Mouse (Mus musculus) stomach, postnatal 0 days (tissue): Measurements from ENCODE around the gene Cep83.

Experiments used
- CTCF ChIP-seq: IDR thresholded peaks from 2 replicates; pipeline ENCODE4 v1.5.1; 2016; ENCODE audit warnings: antibody characterized with exemption, low read depth, mild to moderate bottlenecking, moderate library complexity
- EP300 ChIP-seq: optimal IDR thresholded peaks from 2 replicates; pipeline ENCODE3; 2016; ENCODE audit warnings: antibody characterized with exemption

- TF ChIP-seq CTCF (no peak), EP300 (no peak)
These were observed 21.3 kb downstream of the Cep83 start for GRCm38 (mm10) chr10:94709622-94710319.
